Mouse (Mus musculus) forebrain, embryonic 14.5 days (tissue): Measurements from ENCODE around the gene Gm20388. TPM values are rescaled to one million over a fixed set of nuclear protein-coding genes. Genes with fewer than 3 reads are reported as not detected.

Source experiments
- ATAC-seq: fragments of 200-750 bp; cut with Nextera tagmentation; 2 replicates; pipeline ENCODE4 v1.8.0; 2017; ENCODE audit warnings: mild to moderate bottlenecking, moderate library complexity
- DNase-seq: peaks from one replicate; pipeline ENCODE4 v3.0.0-alpha.2; 2015; ENCODE audit warnings: low spot score
- H3K27ac ChIP-seq: fragments of 300-500 bp; sonication (generic); 2 replicates; pipeline ENCODE4 v1.5.1; 2014; ENCODE audit warnings: low read depth, mild to moderate bottlenecking, control low read depth, low read length, moderate library complexity
- H3K27me3 ChIP-seq: fragments of 300-500 bp; sonication (generic); replicated peaks from 2 replicates; pipeline ENCODE4 v1.6.1; 2014; ENCODE audit warnings: low read length, control low read depth, mixed read lengths; ENCODE audit not compliant: control insufficient read depth, insufficient read depth
- H3K36me3 ChIP-seq: fragments of 300-500 bp; sonication (generic); 2 replicates; pipeline ENCODE4 v1.6.1; 2014; ENCODE audit warnings: low read length, control low read depth; ENCODE audit not compliant: control insufficient read depth, insufficient read depth
- H3K4me1 ChIP-seq: fragments of 300-500 bp; sonication (generic); 2 replicates; pipeline ENCODE4 v1.6.1; 2014; ENCODE audit warnings: antibody characterized with exemption, low read length, control low read depth; ENCODE audit not compliant: control insufficient read depth, insufficient read depth
- H3K4me2 ChIP-seq: fragments of 300-500 bp; sonication (generic); 2 replicates; pipeline ENCODE4 v1.6.1; 2014; ENCODE audit warnings: mild to moderate bottlenecking, control low read depth, low read length
- H3K4me3 ChIP-seq: fragments of 300-500 bp; sonication (generic); 2 replicates; pipeline ENCODE4 v1.5.1; 2014; ENCODE audit warnings: low read depth, low read length, control low read depth
- H3K9ac ChIP-seq: fragments of 300-500 bp; sonication (generic); 2 replicates; pipeline ENCODE4 v1.6.1; 2014; ENCODE audit warnings: mild to moderate bottlenecking, low read length, control low read depth, moderate library complexity
- H3K9me3 ChIP-seq: fragments of 300-500 bp; sonication (generic); replicated peaks from 2 replicates; pipeline ENCODE4 v1.6.1; 2016; ENCODE audit warnings: low read length, control low read depth, mixed read lengths; ENCODE audit not compliant: control insufficient read depth
- WGBS: fragments of 180-500 bp; shearing (Covaris S2); extraction: QIAGEN DNeasy Blood & Tissue Kit; methylation state at CpG from one replicate; pipeline ENCODE4 v1.1.7; 2014; 5-methylcytosine and 5-hydroxymethylcytosine counted together
- polyA plus RNA-seq: library from polyadenylated mRNA; unstranded; fragments of >200 nt; fragmentation: Nextera tagmentation; extraction: Ambion mirVana; gene quantifications from 2 replicates; pipeline ENCODE4 v1.2.1, GENCODE M21; 2014

Gene Gm20388
- polyA plus RNA-seq, 1 experiment from 2014 or later: 7.4 TPM

DNA sequence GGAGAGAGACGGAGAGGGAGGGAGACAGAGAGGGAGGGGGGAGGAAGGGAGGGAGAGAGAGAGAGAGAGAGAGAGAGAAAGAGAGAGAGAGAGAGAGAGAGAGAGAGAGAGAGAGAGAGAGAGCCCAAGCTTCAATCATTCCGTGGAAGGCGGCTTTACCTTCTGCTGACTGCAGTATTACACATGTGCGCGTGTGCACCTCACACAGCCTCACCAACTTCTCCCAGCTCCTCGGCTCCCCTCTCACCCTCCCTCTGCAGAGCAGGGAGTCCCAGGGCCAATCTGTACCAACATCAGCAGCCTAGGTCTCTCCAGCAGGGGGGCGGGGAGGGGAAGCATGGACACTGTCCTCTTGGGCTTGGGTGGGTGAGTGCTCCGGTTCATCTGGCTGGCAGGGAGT is 2452.3 kb downstream of the Gm20388 start:
- 23% methylated on average over 8 of the region's 8 CpGs for WGBS

DNA sequence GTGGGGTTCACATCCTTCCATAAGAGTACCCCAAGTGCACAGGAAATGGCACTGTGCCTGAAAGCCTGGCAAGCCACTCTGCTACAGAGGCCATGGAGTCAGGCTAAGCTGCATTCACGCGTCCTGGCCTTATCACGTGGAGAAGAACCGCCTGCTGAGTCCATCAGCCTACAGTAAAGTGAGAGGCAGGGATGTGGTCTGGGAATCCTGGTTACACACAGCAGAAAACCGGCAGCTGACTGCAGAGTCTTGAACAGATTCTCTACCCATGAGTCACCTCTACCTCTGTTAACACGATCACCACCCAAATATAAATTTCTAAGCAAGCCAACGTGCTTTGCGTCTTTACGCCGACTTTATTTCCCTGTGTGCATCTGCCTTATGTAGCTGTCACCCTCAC is 2457.9 kb downstream of the Gm20388 start:
- H3K4me1 ChIP-seq: no peaks in the 10 kb centered on the region
- WGBS: 77% methylated on average over 10 of the region's 10 CpGs
- H3K9ac ChIP-seq: no peak overlapping the region
- no peaks in the 10 kb centered on the region for H3K9me3 ChIP-seq
- ATAC-seq (no peak), DNase-seq (no peak)
- no peak overlapping the region for H3K27ac ChIP-seq
- no peaks in the 10 kb centered on the region for H3K36me3 ChIP-seq
- no peaks in the 10 kb centered on the region for H3K27me3 ChIP-seq
- no peak overlapping the region for H3K4me3 ChIP-seq
- H3K4me2 ChIP-seq: no peak overlapping the region

More for the DNA sequence above, 2452.3 kb downstream of the Gm20388 start:
- H3K4me3 ChIP-seq: no peak overlapping the region
- no peak overlapping the region for H3K9ac ChIP-seq
- H3K27me3 ChIP-seq: no peaks in the 10 kb centered on the region
- H3K4me2 ChIP-seq: no peak overlapping the region
- no peaks in the 10 kb centered on the region for H3K4me1 ChIP-seq
- H3K27ac ChIP-seq: no peak overlapping the region
- H3K9me3 ChIP-seq: no peaks in the 10 kb centered on the region
- ATAC-seq (no peak), DNase-seq (no peak)
- no peaks in the 10 kb centered on the region for H3K36me3 ChIP-seq

DNA sequence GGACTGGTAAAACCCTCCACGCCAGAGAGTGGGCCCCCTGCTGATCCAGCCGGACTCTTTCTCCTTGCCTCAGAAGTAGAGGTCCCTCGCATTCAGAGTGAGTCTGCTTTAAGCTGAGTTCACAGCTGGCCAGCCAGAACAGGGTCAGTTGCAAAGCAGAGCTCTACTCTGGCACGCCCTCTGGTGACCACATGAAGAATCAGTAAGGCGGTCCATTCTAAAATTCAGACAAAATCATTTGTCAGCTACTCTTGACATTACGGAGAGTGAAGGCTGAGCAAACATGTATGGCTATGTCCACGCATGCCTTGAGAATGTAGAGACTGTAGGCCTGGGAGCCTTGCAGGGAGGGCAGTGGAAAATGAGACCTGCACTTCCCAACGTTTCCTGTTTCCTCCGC is 2459.0 kb downstream of the Gm20388 start:
- Histone ChIP-seq H3K4me1 (no peaks in the 10 kb centered on the region), H3K27me3 (no peaks in the 10 kb centered on the region), H3K9ac (no peak overlapping the region), H3K27ac (no peak overlapping the region), H3K4me2 (no peak overlapping the region), H3K4me3 (no peak overlapping the region), H3K36me3 (no peaks in the 10 kb centered on the region), H3K9me3 (no peaks in the 10 kb centered on the region)
- ATAC-seq: no peak
- 10% methylated on average over 9 of the region's 9 CpGs for WGBS
- DNase-seq: peak; percentile 59

DNA sequence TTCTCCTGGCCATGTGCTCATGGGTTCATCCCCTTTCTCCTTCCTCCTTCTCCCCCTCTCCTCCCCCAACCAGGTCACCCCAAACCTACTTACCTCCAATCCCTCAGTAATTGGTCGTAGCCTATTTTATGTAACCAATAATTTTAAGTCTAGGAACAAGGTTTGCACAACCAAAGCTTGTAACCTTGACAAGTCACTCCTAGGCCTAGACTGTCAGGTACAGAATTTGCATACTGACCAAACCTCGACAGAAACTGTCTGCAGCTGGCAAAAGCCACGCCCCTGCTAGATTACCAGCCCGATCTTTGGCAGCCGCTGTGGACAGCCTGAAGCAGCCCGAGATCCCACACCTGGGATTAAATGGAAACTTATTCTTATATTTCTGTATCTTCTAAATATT is 2461.1 kb downstream of the Gm20388 start:
- Histone ChIP-seq H3K36me3 (no peaks in the 10 kb centered on the region), H3K4me3 (no peak overlapping the region), H3K27ac (no peak overlapping the region), H3K9me3 (no peaks in the 10 kb centered on the region), H3K9ac (no peak overlapping the region), H3K4me2 (no peak overlapping the region), H3K4me1 (no peaks in the 10 kb centered on the region), H3K27me3 (no peaks in the 10 kb centered on the region)
- 75% methylated on average over 6 of the region's 6 CpGs for WGBS
- ATAC-seq (no peak), DNase-seq (no peak)

DNA sequence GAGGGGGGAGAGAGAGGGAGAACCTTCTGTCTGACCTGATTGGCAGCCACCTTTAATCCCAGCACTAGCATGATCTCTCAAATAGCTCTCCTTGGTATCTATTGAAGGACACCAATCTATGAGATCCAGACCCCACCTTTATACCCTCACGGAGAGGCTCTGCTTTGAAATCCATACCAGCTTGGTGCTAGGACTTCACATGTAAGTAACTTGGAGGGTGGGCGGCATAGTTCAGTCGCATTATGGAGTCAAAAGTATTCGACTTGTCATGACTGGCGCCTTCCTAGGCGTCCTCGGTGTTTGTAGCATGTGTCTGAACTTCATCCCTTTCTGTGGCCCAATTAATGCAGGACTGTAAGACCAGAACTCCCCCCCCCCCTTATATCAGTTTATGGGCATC is 2464.7 kb downstream of the Gm20388 start:
- H3K4me3 ChIP-seq: no peak overlapping the region
- H3K4me2 ChIP-seq: no peak overlapping the region

DNA sequence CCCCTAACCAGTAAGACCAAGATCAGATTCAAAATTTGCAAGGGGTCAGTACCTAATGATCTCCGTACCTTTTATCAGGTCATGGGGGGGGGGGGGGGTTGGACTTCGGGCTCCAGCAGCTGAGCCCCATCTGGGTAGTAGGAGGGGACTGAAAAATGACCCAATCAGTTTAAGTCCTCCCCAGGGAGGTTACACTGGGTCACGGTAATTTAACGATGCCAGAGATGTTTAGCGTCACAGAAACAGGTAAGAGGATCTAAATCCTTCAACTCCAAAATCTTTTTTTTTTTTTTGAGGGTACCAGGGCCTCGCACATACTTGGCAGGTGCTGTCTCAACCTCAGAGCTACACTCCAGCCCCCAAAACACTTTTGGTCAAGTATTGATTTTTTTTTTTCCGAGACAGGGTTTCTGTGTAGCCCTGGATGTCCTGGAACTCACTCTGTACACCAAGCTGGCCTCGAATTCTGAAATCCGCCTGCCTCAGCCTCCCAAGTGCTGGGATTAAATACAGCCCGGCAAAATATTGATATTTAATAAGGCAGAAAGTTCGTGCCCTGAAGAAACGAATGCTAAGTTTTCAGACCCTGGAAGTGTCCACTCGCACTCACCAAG is 2465.2 kb downstream of the Gm20388 start:
- Histone ChIP-seq H3K4me2 (peak overlapping the region; percentile 49), H3K9ac (peak overlapping the region; percentile 47), H3K9me3 (no peaks in the 10 kb centered on the region), H3K4me3 (peak overlapping the region; percentile 79), H3K27ac (no peak overlapping the region), H3K36me3 (peaks cover 19% of the 10 kb centered on the region), H3K27me3 (no peaks in the 10 kb centered on the region), H3K4me1 (peaks cover 11% of the 10 kb centered on the region)
- WGBS: 33% methylated on average over 13 of the region's 13 CpGs
- peak; percentile 1; the same call in 1 of the 2 replicates for ATAC-seq
- DNase-seq: no peak

More for the DNA sequence above, 2464.7 kb downstream of the Gm20388 start:
- Histone ChIP-seq H3K27me3 (no peaks in the 10 kb centered on the region), H3K4me1 (peaks cover 11% of the 10 kb centered on the region), H3K36me3 (peaks cover 14% of the 10 kb centered on the region), H3K9me3 (no peaks in the 10 kb centered on the region), H3K9ac (no peak overlapping the region), H3K27ac (no peak overlapping the region)
- WGBS: 94% methylated on average over 7 of the region's 7 CpGs
- no peak for DNase-seq
- no peak for ATAC-seq

DNA sequence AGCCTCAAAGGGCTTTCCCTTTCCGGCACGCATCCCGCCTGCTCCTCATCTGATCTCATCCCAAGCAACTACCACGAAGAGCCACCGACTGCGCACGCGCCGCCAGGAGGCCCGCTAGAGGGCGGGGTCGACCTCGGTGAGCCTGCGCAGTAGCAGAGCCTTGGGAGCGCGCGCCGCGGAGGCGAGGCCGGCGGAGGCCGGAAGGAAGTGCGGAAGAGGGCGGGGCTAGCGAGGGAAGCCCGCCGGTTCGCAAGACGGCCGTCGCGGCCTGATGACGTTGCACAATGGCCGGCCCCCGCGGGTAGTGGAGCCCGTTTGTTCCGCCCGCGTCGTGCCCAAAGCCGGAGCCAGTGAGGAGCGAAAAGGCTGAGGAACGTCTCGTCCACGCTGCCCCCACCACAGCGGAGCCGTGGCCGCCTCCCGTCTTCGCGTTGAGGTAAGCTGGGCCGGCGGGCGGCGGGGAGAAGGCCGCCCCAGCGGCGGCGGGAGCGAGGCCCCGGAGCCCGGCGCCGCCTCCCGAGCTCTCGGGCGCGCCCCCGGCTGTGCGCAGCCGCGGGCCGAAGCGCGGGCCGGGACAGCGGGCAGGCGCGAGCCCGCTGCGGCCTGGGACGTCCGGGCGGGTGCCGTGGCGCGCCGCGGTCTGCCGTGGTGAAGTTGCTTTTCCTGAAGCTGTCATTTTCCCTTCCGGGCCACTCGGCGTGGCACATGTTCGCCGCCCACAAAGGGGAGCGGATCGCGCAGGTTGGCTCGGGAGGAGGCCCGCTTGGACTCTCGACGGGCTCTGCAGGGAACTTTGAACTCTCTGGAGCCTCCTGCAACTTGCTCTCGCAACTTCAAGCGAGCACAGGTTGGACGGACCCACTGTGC is 2466.0 kb downstream of the Gm20388 start, which contains the start of gene Zc3h18:
TSS of gene Zc3h18 (plus strand) at position 245 of the 867 bp plus-strand sequence.
- DNase-seq: peak; percentile 99
- peak within 1 kb of the TSS; percentile 79 for H3K4me3 ChIP-seq
- peak within 1 kb of the TSS; percentile 91 for H3K9ac ChIP-seq
- H3K9me3 ChIP-seq: no peaks in the 10 kb centered on the region
- under 1% methylated on average over 95 of the region's 107 CpGs for WGBS
- H3K4me2 ChIP-seq: peak within 1 kb of the TSS; percentile 85
- H3K27me3 ChIP-seq: no peaks in the 10 kb centered on the region
- H3K27ac ChIP-seq: peak within 1 kb of the TSS; percentile 89
- peak; percentile 95 for ATAC-seq
- peaks cover 11% of the 10 kb centered on the region for H3K4me1 ChIP-seq
- H3K36me3 ChIP-seq: peaks cover 21% of the 10 kb centered on the region

DNA sequence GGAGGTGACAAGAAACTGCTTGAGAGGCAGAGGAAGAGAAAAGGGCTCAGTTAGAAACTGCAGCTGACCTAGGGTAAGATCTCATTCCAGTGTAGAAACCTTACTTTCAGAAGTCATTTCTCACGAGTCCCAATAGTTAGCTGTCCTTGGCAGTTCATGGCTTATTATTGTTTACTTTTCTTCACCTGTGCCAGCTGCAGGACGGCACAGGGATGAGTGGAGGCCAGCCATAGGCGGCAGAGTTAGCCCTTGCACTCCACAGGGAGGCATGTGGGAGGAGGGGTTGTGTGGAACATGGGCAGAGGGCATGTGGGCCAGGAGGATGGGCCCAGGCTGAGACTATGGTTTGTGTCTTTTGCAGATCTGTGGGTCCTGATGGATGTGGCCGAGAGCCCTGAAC is 2472.4 kb downstream of the Gm20388 start:
- no peak for ATAC-seq
- peaks cover 4% of the 10 kb centered on the region; the same call in 1 of the 2 replicates for H3K4me1 ChIP-seq
- no peak for DNase-seq
- H3K36me3 ChIP-seq: peaks cover 75% of the 10 kb centered on the region
- no peak overlapping the region for H3K4me2 ChIP-seq
- no peak overlapping the region for H3K27ac ChIP-seq
- WGBS: 89% methylated on average over 4 of the region's 4 CpGs
- H3K9ac ChIP-seq: no peak overlapping the region
- H3K4me3 ChIP-seq: no peak overlapping the region
- H3K9me3 ChIP-seq: no peaks in the 10 kb centered on the region
- no peaks in the 10 kb centered on the region for H3K27me3 ChIP-seq

DNA sequence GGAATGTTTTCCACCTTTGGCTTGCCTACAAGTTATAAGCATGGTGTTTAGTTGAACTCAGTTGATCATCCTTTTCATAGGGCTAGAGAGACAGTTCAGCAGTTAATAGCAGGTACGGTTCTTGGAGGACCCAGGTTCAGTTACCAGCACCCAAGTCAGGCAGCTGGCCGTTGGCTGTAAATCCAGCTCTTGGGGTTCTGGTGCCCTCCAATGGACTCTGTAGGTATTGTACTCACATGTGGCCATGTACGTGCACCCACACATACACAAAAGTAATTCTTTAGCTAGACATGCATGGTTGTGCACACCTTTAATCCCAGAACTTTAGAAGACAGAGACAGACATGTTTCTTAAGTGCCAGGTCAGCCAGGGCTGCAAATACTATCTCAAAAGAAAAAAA is 2478.7 kb downstream of the Gm20388 start:
- no peak for DNase-seq
- Histone ChIP-seq H3K27ac (no peak overlapping the region), H3K9me3 (no peaks in the 10 kb centered on the region), H3K4me3 (no peak overlapping the region), H3K4me1 (no peaks in the 10 kb centered on the region), H3K27me3 (no peaks in the 10 kb centered on the region), H3K9ac (no peak overlapping the region), H3K36me3 (peaks cover 94% of the 10 kb centered on the region), H3K4me2 (no peak overlapping the region)
- ATAC-seq: no peak
- 87% methylated on average over 3 of the region's 3 CpGs for WGBS
